Mouse (Mus musculus) embryonic fibroblast, embryonic 13.5 days (primary cell): Measurements from ENCODE around the gene Poc1a.

ENCODE experiments used
- CTCF ChIP-seq: IDR thresholded peaks from 2 replicates; pipeline ENCODE4 v1.5.1; 2011; ENCODE audit warnings: mild to moderate bottlenecking, control low read depth, low read length, moderate library complexity, borderline replicate concordance; ENCODE audit not compliant: insufficient read depth
- POLR2A ChIP-seq: IDR thresholded peaks from 2 replicates; pipeline ENCODE4 v1.6.1; 2011; ENCODE audit warnings: low read depth, mild to moderate bottlenecking, control low read depth, low read length, moderate library complexity

- TF ChIP-seq POLR2A (no peak), CTCF (no peak)
Measured at GRCm38 (mm10) chr9:106236818-106237211, 44.0 kb upstream of the Poc1a start.
